Comparison of ENCODE assay signal across 8 mouse cellular contexts in genomic region chr1:152640195-152640981, GRCm38 (mm10).
DNase-seq lines count a peak whose midpoint lies in the region.

No protein-coding gene starts in this region.

- intact Hi-C loops in heart, postnatal 36 days (cut with DNase I) = no loop called here

- DNase-seq in urinary bladder, postnatal 25 days (ENCODE audit: low spot score) = peak; percentile 43
- DNase-seq in urinary bladder, postnatal 10 days (ENCODE audit: low spot score) = no peak
- peak; percentile 34 to 44 for DNase-seq in frontal cortex, postnatal 10 days (ENCODE audit: low spot score in 2 of 2)
- DNase-seq in heart, postnatal 36 days = peak; percentile 74 to 78
- DNase-seq in layer of hippocampus, adult 8-10 months (ENCODE audit: low spot score in 2 of 2) = peak; percentile 58 to 75
- peak; percentile 81 for DNase-seq in lung, postnatal 10 days
- DNase-seq in urinary bladder, postnatal 36 days (ENCODE audit: low spot score in 2 of 2) = peak; percentile 21 to 61
- DNase-seq in T-cell, adult 2 months (ENCODE audit: low spot score) = no peak

Comparison
In these comparisons a context has a peak if more than half of its experiments do, and no peak if none do; other contexts are left out.
1. DNase-seq: peak in urinary bladder, postnatal 25 days (single experiment), frontal cortex, postnatal 10 days (2 of 2), heart, postnatal 36 days (2 of 2), layer of hippocampus, adult 8-10 months (2 of 2), lung, postnatal 10 days (single experiment) and urinary bladder, postnatal 36 days (2 of 2); none in urinary bladder, postnatal 10 days (single experiment) and T-cell, adult 2 months (single experiment).